Comparison of ENCODE assay signal across 10 mouse cellular contexts in genomic region chr11:108846479-108846878, GRCm38 (mm10).
"Had no signal": no experiment of that assay in that cellular context is flagged by ENCODE, and none has a peak within 500 bp of the region (broad histone marks: within the 10 kb centered on the region; RNA-seq: fewer than 3 reads in every experiment).

No protein-coding gene starts in this region.

- DNase-seq: gastrocnemius, postnatal 14 days; gastrocnemius, postnatal 36 days; heart, postnatal 4 days; kidney, adult 18-20 months; kidney, adult 8-10 months; kidney, postnatal 10 days; kidney, postnatal 25 days; kidney, postnatal 4 days; liver; liver, embryonic 13.5 days had no signal
